Mouse (Mus musculus) adrenal gland, postnatal 10 days (tissue): ENCODE data around the gene Bank1. TPM values are rescaled to one million over a fixed set of nuclear protein-coding genes. Genes with fewer than 3 reads are reported as not detected.

Experiments
- DNase-seq: peaks from one replicate; pipeline ENCODE4 v3.0.0; 2021; ENCODE audit warnings: mixed read lengths
- total RNA-seq, 2 experiments: library from RNA; stranded (reverse); gene quantifications; 2 replicates each; pipeline ENCODE4 v1.2.3; 2021

Gene Bank1
- total RNA-seq, 2 experiments from 2014 or later: 2.1 to 2.8 TPM

DNA sequence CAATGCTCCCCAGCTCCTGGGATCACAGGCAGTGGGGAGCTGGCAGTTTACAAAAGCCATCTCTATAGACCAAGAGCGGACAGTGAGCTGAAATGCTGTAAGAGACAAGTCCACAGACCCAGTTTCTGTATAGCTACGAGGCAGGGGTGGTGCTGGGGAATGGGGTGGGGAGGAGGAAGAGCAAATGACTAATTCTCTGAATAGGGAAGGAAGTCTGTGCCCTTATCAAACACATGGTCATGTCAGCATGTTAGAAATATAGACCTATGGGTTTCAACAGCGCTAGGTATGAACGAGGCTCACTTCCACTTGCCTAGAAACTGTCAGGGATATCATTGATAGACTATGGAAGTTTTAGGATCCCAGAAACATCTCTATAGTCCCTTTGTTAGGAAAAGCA is 73.0 kb downstream of the Bank1 start:
- DNase-seq: no peak

DNA sequence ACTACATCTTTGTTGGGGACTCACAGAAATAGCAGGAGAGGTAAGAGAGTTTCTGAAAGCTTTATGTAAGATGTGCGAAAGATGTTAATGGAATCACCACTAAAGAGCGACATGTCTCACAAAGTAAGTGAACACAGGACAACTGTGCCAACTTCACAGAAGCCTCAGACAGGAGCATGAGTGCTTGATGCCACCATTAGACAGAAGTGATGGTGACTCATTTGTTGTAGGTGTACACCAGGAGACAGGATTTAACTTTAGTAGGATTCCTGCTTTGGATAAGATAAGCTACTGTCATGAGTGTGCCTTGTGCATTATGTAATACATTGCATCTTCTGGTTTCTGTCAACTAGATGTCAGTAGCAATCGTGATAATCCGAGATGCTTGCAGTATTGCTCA is 74.3 kb downstream of the Bank1 start:
- no peak for DNase-seq

GRCm38 (mm10) chr3:136247331-136247730 is 78.5 kb downstream of the Bank1 start:
- DNase-seq: no peak

DNA sequence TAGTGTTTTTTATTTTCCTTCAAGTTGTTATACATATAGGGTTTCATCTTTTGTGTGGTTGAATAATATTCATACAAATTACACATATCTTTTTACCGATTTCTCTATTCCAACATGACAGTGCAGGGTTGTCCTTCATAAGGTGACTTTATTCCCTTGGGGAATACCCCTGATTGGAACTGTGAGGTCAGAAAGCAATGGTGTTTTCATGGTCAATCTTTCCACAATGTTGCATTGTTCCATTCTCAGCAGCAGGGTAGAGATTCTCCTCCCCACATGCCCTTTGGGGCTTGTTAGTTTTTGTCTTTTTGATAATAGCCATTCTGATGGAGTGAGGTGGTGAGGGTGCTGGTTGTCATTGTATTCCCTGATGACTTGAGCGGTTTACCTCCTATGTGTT is 80.9 kb downstream of the Bank1 start:
- DNase-seq: no peak

DNA sequence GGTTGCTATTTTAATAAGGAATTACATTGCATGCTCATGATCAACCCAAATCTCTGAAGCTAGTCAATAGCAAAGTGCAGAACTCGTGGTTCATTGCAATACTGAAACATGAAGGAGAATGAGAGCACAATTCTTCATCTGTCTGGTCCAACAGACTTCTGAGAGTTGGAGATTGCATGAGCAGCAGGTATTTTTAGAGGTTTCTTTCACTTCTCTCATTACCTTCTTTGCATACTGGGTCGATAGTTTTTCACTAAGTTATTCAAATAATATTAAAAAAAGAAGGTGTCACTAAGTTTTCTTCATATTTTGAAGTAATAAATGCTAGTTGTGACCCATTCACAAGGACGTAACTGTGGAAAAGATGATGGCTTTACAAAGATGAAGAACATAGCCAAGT is 87.1 kb downstream of the Bank1 start:
- DNase-seq: no peak

GRCm38 (mm10) chr3:136233507-136233906 is 92.4 kb downstream of the Bank1 start:
- DNase-seq: no peak

GRCm38 (mm10) chr3:136230602-136231151 is 95.2 kb downstream of the Bank1 start:
- no peak for DNase-seq

GRCm38 (mm10) chr3:136189661-136190228 is 136.1 kb downstream of the Bank1 start:
- no peak for DNase-seq

DNA sequence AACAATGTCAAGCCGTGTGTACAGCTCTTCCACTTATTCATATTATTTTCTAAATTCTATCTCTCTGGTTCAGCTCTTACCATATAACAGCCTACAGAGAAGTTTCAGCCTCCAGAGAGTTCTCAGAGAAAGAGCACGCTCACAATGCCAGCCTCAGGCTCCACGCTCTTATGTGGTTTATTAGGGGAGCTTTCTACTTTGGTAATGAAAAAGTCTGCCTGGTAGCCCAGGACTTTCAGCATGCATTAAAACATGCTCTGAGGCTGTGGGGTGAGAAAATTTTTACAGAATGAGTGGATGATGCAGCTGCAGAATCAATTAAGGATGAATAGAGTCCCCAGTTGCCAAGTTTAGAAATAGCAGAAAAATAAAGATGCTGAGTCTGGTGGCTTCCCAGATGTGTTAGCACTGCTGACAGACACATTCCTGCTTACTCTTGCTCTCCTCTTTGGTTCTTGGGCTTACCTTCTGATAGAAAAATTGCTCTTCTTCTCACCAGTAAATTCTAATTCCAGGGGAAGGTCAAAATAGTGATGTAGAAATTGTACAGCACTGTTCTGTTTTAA is 139.2 kb downstream of the Bank1 start:
- no peak for DNase-seq

GRCm38 (mm10) chr3:136171631-136172030 is 154.2 kb downstream of the Bank1 start:
- no peak for DNase-seq

- no peak for DNase-seq
Observed at GRCm38 (mm10) chr3:136168071-136168470, 157.8 kb downstream of the Bank1 start.

DNA sequence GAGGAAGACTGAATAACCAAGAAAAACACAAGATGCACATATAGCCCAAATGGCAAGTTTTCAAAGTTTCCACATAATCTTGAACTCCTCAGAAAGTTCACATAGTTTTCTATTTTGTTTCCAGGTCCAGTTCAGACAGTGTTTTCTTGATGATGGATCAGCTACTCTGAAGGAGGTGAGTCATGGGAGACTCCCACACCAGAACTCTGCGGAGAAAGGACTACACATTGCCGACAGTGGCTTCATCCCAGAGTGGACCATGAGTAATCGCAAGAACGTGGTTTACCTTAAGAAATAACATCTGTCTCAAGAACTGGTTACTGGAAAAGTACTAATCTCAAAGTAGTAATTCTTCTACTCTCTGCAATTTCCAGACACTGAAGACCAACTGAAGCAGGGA is 159.2 kb downstream of the Bank1 start:
- no peak for DNase-seq

- no peak for DNase-seq
Observed at GRCm38 (mm10) chr3:136166033-136166361, 159.9 kb downstream of the Bank1 start.

GRCm38 (mm10) chr3:136165167-136166032 is 160.5 kb downstream of the Bank1 start:
- DNase-seq: peak; percentile 2

DNA sequence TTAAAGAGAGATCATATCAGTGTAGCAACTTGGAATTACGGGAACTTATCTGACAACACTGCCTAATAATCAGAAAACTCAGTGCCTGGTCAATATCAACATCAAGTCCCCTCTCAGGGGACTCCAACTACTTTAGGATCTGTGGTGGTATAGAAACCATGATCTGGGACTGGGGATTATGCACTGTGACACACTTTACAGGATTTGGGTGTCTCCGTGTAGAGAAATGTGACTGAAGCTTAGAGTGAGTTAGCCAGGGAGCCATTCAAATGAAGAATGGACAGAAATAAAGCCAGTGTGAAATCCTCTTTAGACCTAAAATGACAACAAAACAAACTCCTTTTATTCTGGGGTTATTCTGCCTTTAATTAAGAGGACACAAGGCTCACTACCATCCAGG is 167.8 kb downstream of the Bank1 start:
- no peak for DNase-seq

DNA sequence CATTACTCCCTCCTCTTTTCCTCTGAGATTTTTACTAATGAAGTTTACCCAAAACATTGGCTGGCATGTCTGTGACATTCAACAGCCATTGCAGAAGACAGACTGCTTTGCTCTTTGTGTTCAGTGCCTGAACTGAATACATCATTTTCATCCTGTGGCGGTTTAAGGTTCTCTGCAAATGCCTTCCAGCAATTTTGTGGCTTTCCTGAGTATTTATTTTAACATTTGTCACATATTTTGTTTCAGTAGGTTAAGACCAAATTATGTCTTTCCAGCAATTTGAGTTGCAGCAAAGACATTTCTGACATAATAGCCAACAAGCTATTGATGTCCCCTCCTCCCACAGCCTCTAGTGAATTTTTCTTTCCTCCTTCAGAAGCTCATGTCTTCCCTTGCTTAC is 170.3 kb downstream of the Bank1 start:
- DNase-seq: no peak

- no peak for DNase-seq
Observed at GRCm38 (mm10) chr3:136150886-136151285, 175.0 kb downstream of the Bank1 start.

DNA sequence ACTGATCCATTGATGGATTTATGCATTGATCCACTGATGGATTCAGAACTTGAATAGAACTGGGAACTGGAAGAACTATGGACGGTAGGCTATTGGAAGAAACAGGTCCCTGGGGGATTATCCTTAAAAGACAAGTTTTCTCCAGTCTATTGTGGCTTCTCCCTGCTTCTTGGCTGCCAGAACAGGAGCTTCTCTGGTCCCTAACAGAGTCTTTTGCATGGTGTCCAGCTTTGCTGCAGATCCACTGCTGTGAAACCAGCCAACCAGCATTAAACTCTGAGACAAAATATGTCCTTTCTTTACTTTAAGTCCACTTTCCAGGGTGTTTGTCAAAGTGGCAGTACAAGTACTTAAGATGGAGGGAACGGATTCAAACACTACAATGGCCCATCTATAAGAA is 178.7 kb downstream of the Bank1 start:
- DNase-seq: no peak

GRCm38 (mm10) chr3:136132013-136132412 is 193.9 kb downstream of the Bank1 start:
- no peak for DNase-seq

- no peak for DNase-seq
Observed at GRCm38 (mm10) chr3:136115478-136116215, 210.2 kb downstream of the Bank1 start.

DNA sequence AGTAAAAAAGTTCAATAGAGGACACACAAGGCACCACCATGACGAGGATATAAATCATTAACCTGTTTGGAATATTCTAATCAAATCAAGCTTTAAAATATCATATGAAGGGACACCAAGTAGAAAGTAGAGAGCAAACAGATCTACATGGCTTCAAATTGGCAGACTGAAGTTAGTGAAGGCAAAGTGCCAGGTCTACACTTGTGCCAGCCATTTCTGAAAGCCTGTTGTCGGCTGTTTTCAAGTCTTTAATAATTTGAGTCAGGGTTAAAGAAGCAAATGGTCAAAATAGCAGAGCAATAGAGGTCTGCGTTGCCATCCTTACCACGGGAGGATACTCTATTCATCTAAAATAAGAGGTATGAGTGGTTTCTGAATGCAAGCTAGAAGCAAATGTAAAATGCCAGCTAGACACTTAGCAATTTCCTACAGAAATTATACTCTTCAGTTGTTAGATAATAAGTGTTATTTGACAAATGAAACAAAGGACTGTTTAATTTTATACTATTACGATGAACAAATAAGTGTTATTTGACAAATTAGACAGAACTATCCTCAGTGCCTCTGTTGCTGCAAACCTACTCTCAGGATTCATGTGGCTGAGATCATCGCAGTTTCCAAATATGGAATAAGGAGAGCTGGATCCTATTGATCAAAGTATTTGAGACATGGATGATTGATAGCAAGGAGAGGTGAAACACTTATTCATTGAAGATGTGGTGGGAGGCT is 216.3 kb downstream of the Bank1 start:
- DNase-seq: peak; percentile 9

GRCm38 (mm10) chr3:136106452-136106851 is 219.4 kb downstream of the Bank1 start:
- DNase-seq: no peak
